Mouse (Mus musculus) spleen, adult 18-20 months (tissue): ENCODE results near the gene Cyp3a13.
"Not testable (repeated sequence)": the region's sequence is repeated elsewhere in the genome, so short reads cannot be mapped to it uniquely, and the experiment has no call there.

Source experiments
- DNase-seq, 2 experiments: peaks; one replicate each; pipeline ENCODE4 v3.0.0; 2022; ENCODE audit warnings: mixed read lengths in 2 of 2

The Cyp3a13 gene

GRCm38 (mm10) chr5:137921532-137921931, at the start of gene Cyp3a13:
Gene Cyp3a13, minus strand, starts transcription at chr5:137921619.
- DNase-seq, result no peak

DNA sequence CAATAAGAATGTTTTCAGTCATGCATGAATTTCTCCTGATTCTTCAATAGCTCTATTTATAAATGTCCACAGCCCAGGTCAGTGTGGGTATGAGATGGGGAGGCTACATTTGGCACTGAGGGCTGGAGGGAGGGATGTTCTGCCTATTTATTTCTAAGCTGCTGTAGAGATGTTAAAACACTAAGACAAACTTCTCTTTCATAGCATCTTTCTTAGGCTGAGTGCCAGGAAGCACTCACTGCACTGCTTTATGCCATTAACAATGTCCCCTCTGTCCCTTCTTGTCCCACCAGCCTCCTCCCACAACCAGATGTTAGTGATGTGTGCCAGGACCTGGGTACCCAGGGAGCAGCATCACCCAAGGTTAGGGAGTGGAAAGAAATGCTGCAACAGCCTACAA, 45.1 kb upstream of the Cyp3a13 start:
- no peak for DNase-seq

DNA sequence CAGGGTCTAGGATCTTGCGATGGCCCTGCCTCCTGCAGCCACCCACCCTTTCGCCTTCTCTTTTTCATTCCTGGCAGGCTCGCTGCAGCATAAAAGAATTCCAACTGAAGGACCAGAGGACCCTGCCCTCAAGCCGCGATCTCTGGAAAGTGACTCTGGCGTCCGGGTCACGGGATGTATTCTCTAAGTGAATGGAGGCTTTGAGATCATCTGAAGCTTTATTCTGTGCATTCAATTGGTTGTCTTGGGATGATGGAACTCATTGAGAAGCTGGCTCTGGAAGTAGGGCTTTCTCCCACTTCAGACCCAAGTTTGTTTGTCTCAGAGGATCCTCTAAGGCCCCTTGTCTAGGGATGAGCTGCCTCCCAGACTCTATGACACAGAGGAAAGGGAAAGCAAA, 41.5 kb upstream of the Cyp3a13 start, which contains the start of gene Gjc3:
Gene Gjc3, minus strand, starts transcription at position 154 of the 400 bp plus-strand sequence.
- no peak for DNase-seq

DNA sequence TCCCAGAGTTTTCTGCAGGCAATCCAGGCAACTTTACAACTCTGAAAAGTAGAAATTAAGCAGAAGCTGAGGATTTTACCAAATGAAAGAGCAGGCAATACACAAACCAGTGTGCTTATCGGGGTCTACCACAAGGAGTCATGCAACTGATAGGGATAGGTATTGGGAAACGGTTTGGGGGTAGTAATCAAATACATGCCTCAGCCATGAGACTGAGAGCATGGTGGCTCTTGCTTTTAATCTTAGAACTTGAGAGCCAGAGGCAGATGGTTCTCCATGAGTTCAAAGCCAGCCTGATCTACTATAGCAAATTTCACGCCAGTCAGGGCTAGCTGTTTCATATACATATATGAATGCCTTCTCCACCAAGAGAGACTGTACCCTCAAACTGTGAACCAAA, 35.0 kb upstream of the Cyp3a13 start:
- no peak for DNase-seq

DNA sequence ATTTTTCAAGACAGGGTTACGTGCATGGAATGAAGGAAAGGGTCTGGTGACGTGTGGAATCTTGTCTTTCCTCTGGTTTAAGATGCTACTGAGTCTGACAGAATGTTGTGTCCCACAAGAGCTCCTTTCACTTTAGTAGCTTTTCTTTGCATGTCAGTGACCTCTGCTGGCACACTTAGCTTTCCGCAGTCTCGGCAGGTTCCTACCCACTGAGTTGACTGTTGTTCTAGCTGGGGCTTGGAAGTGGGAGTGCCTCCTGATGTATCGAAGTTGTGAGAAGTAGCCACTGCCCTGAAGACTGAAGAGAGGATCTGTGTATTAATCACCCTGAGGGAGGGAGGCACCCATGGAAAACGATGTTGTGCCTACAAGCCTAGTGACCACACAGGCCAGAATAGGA, 29.8 kb upstream of the Cyp3a13 start:
- peak in 1 of 2 experiments; percentile 9 for DNase-seq

DNA sequence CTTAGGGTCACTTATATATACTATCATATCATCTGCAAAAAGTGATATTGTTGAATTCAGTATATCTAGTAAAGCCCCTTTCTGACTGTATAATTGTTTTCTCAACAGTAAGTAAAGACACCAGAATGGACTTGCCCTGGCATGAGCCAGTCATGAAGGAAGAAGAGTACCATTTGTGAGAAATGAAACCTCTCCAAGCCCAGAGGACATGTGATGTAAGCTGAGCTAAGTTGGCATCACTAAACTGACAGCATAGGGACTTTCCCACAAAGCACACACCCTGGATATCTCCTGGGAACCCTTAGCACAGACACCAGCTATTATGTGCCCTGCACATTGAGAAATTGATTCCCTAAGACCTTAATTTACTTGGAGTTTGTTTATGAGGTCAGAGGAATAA, 25.9 kb upstream of the Cyp3a13 start:
- DNase-seq, result no peak

DNA sequence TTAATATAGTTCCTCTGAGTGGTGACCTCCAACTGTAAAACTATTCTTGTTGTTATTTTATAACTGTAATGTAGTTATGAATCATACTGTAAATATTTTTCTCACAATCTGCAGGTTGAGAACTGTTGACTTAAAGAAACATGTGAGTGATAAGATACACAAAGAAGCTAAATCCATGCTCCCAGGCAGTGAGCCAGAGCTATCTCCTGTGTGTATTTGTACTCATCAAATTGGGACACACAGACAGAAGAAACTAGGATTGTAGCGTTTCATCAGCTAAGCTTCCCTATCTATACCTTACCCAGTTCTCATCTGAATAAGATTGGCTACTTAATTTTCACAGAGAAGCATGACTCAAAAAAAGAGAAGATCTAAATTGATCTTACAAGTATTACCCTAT, 21.7 kb upstream of the Cyp3a13 start:
- DNase-seq, result no peak

DNA sequence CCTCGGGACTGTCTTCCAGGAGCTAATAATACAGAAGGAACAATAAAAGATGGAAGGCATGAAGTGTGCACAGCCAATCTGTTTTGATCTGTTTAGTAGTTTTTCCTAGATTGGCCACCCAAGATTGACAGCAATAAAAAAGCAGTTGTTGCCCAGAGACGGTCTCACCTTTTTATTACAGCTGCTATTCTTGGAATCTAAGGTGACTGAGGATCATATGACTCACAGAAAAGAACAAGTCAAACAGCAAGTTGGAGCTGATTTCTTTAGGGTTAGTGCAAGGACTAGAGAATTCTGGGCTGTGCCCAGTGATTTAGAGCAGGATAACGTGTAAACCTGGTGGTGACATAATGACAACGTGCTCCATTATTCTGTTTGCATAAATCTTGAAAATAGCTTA, 19.5 kb upstream of the Cyp3a13 start:
- no peak for DNase-seq

GRCm38 (mm10) chr5:137937238-137937637, 15.8 kb upstream of the Cyp3a13 start:
- no peak for DNase-seq

DNA sequence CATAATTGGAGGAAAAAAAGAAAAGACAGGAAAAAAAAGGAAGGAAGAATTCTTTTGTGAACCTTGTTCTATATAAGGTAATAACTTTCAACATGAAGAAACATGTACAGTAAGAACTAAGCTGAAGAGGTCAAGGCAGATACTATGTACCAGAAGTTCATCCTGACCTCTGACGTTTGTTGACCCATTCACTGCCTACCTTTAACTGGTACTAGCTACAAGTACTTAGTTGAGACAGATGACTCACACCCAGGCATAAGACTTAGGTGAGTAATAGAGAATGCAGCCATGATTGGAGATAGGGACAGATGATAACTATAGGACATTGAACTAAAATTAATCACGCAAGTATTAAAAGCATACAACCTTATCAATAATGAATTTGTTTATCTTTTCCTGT, 15.1 kb upstream of the Cyp3a13 start:
- no peak for DNase-seq

DNA sequence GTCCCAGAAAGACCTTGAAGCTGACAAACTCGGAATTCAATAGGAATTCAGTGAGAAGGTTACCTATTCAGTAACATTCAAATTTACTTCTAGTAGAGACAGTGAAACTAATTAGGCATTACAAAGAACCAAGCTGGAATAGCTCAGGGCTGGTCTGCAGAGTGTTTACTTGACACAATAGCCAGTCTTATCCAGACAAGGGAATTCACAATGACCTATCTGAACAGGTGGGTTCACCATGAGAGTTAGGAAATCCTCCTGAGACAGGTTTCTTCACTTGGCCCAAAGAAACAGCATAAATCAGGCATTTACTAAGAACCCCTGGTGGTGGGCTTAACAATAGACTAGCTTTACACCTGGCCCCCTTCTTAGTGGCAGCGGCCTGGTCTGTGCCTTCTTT, 12.5 kb upstream of the Cyp3a13 start:
- DNase-seq, result not testable (repeated sequence)

DNA sequence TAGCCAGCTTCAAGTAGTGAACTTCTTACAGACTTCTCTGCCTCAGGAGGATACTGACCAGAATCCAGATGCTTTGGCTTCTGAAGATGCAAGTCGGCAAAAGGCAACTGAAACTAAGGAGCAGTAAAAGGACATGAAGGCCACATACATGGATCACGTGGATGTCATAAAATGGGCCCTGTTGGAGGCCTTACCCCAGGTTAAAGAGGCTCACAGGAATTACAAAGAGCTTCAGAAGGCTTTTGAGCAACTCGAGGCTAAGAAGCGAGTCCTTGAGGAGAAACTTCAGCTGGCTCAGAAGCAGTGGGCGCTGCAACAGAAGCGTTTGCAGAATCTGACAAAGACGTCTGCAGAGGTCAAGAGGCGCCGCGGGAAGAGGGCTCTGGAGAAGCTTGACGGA, 7.0 kb upstream of the Cyp3a13 start:
- no peak for DNase-seq

DNA sequence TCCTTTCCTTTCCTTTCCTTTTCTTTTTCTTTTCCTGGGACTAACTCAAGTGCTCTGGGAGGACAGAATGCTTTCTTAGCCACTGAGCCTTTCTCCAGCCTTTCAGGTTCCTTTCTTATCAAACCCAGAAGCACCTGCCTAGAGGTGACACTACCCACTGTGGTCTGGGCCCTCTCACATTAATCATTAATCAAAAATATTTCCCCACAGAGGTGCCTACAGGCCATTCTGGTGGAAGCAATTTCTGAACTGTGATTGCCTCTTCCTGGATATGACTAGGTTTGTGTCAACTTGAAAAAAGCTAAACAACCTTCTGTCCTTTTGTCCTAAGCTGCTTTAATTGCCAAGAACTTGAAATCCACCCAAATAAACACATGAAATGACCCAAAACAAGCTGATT, 752 bp upstream of the Cyp3a13 start:
- no peak for DNase-seq

DNA sequence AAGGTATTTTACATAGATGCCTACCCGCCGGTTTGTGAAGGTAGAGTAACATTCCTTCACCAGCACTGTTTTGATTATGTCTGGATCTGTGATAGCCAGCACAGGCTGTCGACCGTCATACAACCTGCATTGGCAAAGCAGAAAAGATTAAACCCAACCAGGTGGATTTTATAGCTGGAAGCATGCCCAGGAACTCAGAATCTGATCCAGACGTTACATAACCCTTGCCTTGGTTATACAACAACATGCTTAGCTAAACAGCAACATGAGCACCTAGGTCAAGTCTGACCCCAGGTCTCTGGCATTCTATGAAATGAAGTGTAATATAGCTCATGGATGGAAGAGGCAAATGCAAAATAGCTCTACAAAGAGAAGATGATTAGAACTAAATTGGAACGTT, 5.9 kb downstream of the Cyp3a13 start:
- no peak for DNase-seq

- no peak for DNase-seq
Observed at GRCm38 (mm10) chr5:137914508-137914907, 6.9 kb downstream of the Cyp3a13 start.

- no peak for DNase-seq
Observed at GRCm38 (mm10) chr5:137909564-137910262, 11.7 kb downstream of the Cyp3a13 start.

DNA sequence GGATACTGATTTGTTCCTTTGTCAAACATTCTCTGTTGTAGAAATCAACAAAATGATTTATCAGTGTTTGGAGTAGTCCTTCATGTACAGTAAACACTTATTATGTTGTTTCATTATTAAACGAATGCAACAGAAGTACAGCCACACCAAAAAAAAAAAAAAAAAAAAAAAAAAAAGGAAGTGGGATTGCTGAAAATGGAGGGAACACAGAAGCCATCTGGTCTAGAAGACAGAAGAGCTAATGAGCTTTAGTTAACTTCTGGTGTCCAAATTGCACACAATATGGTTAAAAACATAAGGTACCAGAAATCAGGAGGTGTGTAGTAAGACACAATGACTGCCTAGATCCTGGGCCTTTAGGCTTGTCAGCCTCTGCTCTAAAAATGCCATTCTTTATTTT, 23.6 kb downstream of the Cyp3a13 start:
- no peak for DNase-seq

DNA sequence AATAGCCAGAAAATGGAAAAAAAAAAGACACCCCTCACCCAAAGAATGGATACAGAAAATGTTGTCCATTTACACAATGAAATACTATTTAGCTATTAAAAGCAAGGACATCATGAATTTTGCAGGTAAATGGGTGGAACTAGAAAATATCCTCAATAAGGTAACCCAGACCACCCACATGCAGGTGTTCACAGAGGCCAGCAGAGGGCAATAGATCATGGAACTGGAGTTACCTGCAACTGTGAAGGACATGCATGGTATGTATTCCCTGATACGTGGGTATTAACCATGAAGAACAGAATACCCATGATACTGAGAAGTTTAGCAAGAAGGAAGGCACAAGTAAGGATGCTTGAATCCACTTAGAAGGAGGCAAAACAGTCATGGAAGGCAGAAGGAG, 28.5 kb downstream of the Cyp3a13 start:
- DNase-seq, result no peak

DNA sequence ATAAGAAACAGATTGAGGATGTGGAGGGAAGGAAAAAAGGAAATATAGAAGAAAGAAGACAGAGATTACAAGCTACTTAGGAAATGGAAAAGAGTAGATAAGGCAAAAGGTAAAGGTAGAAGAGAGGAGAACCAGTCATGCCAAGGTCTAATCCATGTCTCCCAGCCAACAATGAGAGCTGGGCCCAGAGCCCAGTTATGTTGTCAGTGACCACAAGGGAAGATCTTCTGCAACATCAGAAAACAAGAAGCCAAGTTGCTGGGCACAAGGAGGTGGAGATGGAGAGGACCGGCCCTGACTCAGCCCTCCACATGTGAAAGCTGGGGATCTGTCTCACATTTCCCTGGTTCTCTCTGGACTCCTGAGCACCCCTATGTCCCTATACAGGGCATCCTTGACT, 33.8 kb downstream of the Cyp3a13 start:
- DNase-seq, result no peak

- peak in 1 of 2 experiments; percentile 35 for DNase-seq
Observed at GRCm38 (mm10) chr5:137885894-137886293, 35.5 kb downstream of the Cyp3a13 start.

DNA sequence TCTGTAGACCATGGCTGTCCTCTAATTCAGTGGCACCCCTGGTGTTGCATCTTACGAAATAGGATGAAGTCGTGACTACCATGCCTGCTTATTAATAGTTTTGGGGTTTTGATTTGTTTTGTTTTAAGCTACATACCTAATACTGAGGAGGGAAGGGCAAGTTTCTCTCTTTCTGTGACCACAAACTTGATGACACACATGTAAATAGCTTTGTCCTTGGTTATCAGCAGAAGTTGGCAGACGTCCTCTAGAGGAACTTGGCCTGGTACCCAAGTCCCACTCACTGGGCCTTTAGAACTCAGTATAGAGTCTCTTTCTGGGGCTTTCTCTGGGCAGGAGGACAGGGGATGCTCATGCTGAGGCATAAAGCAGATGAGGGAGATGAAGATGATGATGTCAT, 38.1 kb downstream of the Cyp3a13 start:
- no peak for DNase-seq

- no peak for DNase-seq
Observed at GRCm38 (mm10) chr5:137882922-137883321, 38.5 kb downstream of the Cyp3a13 start.

GRCm38 (mm10) chr5:137877860-137878259, 43.6 kb downstream of the Cyp3a13 start:
- DNase-seq, result peak in 1 of 2 experiments; percentile 46

DNA sequence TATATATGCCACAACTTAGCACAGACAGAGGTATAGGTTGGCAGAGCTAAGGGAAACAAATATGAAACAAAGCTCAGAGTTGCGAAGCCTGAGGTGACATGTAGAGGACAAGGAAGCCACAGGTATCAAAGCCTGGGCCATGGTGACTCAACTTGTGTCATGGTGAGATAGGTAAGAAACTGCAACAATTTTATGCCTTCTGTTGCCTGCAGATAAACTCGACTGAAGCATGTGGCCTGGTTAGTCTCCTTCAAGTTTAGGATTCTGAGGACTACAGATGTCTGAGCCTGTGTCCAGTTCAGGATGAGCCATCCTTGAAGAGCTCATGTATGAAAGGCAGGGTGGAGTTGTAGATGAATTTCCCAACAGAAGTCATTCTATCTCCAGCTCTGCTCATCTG, 46.4 kb downstream of the Cyp3a13 start:
- DNase-seq, result no peak

GRCm38 (mm10) chr5:137872381-137872702, 49.1 kb downstream of the Cyp3a13 start:
- DNase-seq, result not testable (repeated sequence)
